Mouse (Mus musculus) layer of hippocampus, adult 8-10 months (tissue): ENCODE measurements at regions not wholly inside any gene's neighbourhood (a gene's known extent, or its start where the extent isn't known, plus 50 kb on each side); places are given as distances from the start of the nearest gene placed in this dataset.

Experiments
- DNase-seq, 2 experiments: peaks; one replicate each; pipeline ENCODE4 v3.0.0; 2022; ENCODE audit warnings: low spot score in 2 of 2

DNA sequence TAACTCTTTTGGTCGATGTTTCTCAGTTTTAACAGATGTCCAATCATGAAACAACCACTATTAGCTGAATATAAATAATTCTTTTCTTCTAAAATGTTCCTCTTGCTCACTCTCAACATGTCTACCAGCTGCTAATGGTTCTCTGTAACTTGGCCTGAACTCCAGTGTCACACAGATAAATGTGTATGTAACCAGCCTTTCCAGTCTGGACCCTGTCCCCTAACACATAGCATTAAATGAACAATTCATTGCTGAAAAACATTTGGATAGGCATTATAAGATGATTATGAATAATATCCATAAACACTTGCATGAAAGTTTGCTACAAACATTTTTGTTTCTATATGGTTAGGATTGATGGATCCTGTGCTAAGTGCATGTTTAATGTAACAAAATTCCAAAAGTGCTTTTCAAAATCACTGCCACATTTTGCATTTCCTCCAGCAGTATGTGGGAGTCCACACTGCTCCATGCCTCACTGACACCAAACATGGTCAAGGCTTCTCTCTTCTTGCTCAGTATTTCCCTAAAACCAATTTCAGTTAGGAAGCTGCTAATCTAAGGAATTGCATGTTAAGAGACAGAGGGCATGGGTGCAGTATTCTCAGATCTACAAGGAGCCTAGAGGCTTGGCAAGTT lies 82.1 kb upstream of the Thbs1 start:
- DNase-seq: no peak

DNA sequence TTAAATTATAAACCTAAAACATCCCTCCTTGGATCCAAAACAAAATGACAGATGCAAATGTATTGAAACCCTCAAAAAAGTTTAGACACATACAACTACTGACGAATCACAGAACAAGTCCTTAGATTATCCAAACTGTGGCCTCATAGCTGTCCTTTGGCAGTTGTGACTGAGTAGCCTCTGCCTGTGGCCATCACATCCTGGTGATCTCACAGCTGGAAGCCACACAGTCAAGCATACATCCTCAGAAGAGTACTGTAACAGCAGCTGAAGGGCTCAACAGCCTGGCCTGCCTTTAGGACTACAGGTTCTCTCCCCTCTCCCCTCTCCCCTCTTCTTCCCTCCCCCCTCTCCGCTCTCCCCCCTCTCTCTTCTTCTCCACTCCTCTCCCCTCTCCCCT lies 80.0 kb upstream of the Thbs1 start:
- no peak for DNase-seq

DNA sequence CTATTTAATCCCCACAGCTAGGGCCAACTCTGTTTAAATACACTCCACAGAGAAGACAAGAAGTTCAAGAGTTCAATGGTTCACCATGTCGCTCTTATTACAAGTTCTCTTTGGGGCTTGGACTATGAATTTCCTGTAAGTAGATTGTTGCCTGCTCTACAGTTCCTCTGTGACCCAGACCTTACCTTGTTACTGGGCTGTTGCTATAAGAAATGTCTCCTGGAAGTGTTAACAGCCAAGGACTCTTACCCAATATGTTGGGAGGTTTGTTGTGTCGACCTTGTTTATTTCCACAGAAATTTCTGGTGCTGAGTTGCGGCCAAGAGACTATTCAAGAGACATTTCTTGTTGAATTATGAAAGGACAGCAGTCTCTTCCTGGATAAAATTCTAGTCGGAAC lies 78.3 kb upstream of the Thbs1 start:
- DNase-seq: no peak

DNA sequence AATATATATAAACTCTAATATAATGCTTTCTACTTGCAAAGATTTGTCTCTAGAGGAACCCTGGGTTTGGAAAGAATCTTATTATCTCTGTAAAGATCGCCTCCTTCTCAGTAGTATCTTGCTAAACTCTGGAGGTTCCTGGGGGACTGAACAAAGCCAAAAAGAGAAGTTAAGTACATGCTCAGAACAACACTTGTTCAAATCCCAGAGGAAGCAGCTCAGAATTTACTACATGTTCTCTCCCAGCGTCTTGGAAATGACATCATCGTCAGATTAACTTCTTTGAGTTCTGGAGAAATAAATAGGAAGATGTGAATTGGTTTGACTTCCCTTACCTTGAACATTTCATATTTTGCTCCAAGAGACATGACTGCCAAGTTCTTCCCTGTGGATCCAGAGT lies 77.7 kb upstream of the Thbs1 start:
- no peak for DNase-seq

- no peak for DNase-seq
Observed at GRCm38 (mm10) chr2:118035333-118035732, 76.3 kb upstream of the Thbs1 start.

GRCm38 (mm10) chr2:118038859-118039818 lies 72.5 kb upstream of the Thbs1 start:
- peak; percentile 19 to 24 for DNase-seq

DNA sequence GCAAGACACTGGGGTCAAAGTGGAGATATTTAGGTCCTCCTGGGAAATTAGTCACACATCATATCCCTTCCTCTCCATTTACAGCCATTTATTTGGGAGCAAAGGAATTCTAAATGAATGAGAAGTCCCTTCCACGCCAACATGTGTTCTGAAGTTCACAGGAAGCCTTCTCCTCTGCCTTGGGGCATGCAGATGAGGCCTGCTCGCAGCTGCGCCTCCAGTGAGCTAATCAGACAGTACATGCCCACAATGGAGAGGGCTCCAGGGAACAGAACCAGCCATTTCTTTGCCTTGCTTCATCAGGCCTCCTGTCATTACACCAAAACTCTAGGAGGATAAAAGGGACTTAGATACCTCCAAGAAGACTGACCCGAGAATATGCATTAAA lies 71.9 kb upstream of the Thbs1 start:
- no peak for DNase-seq

DNA sequence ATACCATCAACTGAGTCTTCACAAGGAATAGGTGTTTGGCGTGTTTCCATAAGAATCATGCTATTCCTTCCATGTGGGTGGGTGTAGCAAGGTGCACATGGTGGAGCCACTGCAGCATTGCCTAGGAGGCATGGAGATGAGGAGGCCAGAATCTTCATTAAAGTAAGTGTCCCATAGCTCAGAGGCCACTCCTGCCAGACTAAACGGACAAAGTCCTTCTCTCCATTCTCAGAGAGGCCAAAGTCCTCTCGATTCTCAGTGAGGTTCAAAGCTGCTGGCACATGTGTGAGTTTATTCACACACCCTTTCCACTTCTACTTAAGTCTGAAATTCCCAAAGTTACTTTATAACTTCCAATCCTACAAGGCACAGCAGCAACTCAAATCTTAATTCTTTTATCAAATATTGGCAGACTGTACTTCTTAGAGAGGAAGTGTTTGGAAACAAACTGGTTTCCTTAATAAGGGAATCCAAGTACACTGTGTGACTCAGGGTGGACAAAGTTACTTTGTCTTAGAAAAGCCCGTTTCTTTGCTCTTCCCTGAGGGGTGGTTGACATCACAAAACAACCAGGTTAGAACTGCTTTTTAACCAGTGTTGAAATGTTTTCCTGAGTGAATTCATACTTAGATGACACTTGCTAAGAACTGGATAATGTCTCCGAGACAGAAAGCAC lies 69.2 kb upstream of the Thbs1 start:
- no peak for DNase-seq

DNA sequence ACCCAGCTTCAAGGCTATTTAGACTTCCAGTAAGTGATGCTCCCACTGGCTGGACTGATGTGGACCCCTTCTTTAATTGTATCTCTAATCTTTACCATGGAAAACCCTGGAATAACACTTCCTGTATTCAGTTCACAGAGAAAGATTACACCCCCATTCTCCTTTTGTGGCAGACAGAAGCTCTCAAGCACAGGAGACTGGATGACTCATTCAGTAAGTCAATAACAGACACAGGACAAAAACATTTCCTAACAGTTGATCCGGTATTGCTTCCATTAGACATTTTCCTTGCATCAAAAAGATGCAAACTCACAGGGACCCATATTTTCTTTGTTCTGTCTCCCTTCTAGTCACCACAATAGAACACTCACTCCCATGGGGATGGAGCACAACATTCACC lies 67.0 kb upstream of the Thbs1 start:
- no peak for DNase-seq

DNA sequence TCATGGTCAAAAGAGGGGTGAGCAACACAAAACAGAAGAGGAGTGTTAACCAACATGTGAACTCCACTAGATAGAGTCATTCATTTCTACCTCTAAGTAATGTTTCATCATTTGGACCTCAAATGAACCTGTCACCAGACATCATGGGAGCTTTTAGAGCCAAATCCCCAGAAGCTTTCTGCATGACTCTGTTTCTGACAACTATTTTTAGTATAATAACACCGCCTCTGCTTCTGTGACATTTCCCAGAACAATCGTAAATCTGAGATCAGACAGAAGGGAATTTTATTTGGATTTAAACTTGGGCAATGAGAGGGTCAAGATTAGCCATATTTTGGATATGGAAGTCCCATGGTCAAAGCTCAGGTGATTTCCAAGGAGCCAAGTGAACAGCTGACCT lies 61.4 kb upstream of the Thbs1 start:
- DNase-seq: peak in 1 of 2 experiments; percentile 15

- no peak for DNase-seq
Observed at GRCm38 (mm10) chr2:118051610-118052009, 60.1 kb upstream of the Thbs1 start.

DNA sequence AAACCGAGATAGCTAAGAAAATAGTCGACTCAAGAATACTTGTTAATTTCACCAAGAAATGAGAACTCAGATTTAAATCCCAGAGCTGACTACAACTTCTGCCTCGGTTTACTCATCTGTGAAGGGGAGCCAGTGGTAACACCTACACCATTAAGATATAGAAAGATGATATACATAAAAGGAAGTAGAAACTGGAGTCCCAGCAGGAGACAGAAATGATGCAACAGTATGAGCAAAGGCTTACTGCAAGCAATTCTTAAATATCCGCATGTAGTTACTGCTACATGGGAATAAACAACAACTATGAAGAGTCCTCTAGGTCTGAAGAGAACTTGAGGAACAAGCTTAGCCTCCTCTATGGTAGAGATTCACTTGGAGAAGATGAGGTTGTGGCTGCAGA lies 58.2 kb upstream of the Thbs1 start:
- DNase-seq: no peak

GRCm38 (mm10) chr2:118058654-118059395 lies 52.9 kb upstream of the Thbs1 start:
- DNase-seq: no peak

DNA sequence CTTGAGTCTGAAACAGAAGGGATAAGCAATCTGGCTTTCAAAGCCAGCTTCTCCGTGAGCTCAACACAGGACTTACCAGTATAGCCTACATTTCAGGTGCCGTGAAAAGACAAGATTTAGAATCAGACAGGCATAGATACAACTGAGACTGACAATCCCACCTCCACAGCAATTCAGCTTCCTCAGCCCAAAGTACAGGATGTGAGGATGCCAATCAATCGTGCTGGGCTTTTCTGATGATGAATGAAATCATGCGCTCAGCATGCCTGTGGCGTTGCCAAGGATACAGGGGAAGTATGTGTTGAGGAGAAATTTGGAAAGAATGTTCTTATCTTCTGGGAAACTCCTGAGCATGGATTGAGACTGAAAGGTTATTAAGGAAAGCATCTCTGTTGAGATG lies 50.4 kb upstream of the Thbs1 start:
- peak; percentile 10 to 20 for DNase-seq
